Mouse (Mus musculus) urinary bladder, postnatal 36 days (tissue): ENCODE data around the gene Dusp5.
"Not testable (repeated sequence)": the region's sequence is repeated elsewhere in the genome, so short reads cannot be mapped to it uniquely, and the experiment has no call there.

ENCODE experiments used
- DNase-seq, 2 experiments: peaks; one replicate each; pipeline ENCODE4 v3.0.0; 2022; ENCODE audit warnings: low spot score in 2 of 2, mixed read lengths in 1 of 2

Dusp5 gene

GRCm38 (mm10) chr19:53575296-53576010 lies 46.5 kb downstream of the Dusp5 start:
- no peak for DNase-seq

DNA sequence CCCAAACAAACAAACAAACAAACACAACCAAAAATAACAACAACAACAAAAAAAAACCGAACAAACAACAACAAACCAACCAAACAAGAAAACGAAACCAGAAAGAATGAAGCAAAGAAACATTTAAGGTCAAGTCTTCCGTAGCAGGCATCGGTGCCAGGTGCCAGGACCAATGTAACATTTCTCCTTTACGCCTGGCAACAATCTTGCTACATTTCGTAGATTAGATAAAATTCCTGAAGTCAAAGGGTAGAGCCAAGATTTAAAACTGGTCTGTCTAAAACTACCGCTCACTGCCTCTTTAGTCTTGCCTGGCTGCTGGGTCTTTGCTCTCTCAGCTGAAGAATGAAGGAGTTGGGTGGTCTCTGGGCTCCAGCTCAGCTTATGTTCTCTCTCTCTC lies 47.2 kb downstream of the Dusp5 start:
- DNase-seq, result no peak

DNA sequence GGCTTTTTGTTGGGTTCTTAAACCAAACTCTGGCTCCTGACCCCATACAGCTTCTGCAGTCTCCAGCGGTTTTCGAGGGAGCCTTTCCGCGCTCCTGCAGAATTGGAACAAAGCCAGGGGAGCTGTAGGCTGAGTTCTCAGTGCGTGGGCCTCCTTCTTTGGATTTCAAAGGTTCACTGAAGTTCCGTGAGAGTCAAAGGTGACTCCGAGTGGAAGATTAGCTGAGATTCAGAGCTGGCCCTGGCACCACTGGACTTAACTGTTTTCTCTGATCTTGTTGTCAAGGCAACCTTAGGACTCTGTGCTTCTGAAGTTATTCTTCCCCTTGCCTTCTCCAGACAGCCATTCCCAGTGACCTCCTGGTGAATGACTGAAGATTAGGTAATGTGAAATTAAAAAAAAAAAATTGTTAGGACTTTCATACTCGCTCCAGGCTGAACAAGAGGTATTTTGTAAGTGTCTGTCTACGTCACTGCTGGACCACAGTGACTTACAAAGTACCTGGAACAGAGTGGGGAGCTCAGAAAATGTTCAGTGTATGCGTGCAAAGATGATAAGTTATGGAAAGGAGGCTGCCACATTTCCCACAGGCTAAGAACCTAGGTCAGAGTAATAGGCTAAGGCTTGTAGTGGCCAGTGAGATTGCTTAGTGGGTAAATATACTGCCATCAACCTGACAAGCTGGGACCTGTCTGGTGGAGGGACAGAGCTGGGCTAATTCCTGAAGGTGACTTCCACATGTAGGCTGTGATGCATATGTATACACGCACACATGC lies 48.3 kb downstream of the Dusp5 start:
- no peak for DNase-seq

DNA sequence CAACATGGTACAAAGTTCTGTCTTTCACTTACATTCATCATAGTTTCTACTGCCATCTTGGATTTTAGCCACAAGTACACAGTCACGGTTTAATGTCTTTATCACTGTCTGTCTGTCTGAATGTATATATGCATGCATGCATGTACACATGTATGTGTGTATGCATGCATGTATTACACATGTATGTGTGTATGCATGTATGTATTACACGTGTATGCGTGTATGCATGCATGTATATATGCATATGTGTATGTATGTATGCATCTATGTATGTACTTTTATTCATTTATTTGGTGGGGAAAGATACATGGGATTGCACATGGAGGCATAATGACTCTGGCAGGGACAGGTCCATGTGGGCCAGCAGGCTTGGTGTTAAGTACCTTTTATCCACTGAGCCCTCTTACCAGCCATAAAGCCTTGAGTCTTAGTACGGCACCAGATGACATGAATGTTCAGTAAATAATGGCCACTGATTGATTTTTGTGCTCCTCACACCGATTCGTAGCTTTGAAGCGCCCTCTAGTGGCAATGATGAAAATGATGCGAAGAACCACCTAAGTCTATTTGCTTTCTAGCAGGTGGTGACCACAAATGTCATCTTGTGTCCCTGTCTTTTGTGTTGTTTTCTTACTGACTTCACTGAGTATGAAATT lies 49.8 kb downstream of the Dusp5 start:
- DNase-seq, result peak; percentile 53 to 56

DNA sequence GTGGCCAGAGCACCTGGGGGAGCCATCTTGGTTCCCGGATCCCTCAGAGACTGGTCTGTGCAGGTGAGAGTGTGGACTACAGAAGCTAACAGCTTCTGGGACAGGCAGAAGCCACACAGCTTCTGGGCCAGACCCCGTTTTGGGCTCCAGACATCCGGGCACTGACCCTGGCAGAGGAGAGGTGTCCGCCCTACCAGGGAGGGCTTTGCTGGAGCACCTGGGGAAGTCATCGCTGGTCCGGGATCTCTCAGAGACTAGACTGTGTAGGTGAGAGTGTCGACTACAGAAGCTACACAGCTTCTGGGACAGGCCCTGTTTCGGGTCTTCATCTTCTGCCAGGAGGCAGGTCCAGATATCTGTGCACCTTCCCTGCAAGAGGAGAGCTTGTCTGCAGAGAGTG lies 51.4 kb downstream of the Dusp5 start:
- not testable (repeated sequence) for DNase-seq

GRCm38 (mm10) chr19:53587686-53588085 lies 58.8 kb downstream of the Dusp5 start:
- not testable (repeated sequence) for DNase-seq

DNA sequence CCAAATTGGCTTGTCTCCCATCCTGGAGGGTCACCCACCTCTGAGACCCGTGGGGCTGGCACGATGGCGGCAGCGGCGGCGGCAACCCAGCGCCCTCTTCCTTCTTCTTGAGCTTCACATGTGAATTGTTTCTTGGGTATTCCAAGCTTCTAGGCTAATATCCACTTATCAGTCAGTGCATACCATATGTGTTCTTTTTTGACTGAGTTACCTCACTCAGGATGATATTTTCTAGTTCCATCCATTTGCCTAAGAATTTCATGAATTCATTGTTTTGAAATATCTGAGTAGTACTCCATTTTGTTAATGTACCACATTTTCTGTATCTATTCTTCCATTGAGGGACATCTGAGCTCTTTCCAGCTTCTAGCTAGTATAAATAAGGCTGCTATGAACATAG lies 60.1 kb downstream of the Dusp5 start, which contains the start of gene Nutf2-ps1:
Nutf2-ps1 (minus strand) TSS at position 101 of the 400 bp plus-strand sequence.
- not testable (repeated sequence) for DNase-seq
